Mouse (Mus musculus) midbrain, embryonic 11.5 days (tissue): ENCODE measurements around the gene Crtc3. TPM values are rescaled to one million over a fixed set of nuclear protein-coding genes. Genes with fewer than 3 reads are reported as not detected.

Experiments used
- ATAC-seq: fragments of 200-750 bp; cut with Nextera tagmentation; 2 replicates; pipeline ENCODE4 v1.8.0; 2017; ENCODE audit warnings: moderate TSS enrichment, moderate library complexity; ENCODE audit not compliant: low FRiP score
- DNase-seq: peaks from one replicate; pipeline ENCODE4 v3.0.0; 2015; ENCODE audit warnings: low spot score; ENCODE audit errors: missing footprints
- H3K27ac ChIP-seq: fragments of 300-500 bp; sonication (generic); 2 replicates; pipeline ENCODE4 v1.5.1; 2014; ENCODE audit warnings: low read depth, low read length
- H3K27me3 ChIP-seq: fragments of 300-500 bp; sonication (generic); 2 replicates; pipeline ENCODE4 v1.6.1; 2014; ENCODE audit warnings: mild to moderate bottlenecking, low read length, moderate library complexity, mixed read lengths; ENCODE audit not compliant: control insufficient read depth, insufficient read depth
- H3K36me3 ChIP-seq: fragments of 300-500 bp; sonication (generic); 2 replicates; pipeline ENCODE4 v1.6.1; 2014; ENCODE audit warnings: mild to moderate bottlenecking, low read length, moderate library complexity, mixed read lengths; ENCODE audit not compliant: control insufficient read depth, insufficient read depth
- H3K4me1 ChIP-seq: fragments of 300-500 bp; sonication (generic); 2 replicates; pipeline ENCODE4 v1.6.1; 2014; ENCODE audit warnings: low read length; ENCODE audit not compliant: control insufficient read depth, insufficient read depth
- H3K4me2 ChIP-seq: fragments of 300-500 bp; sonication (generic); 2 replicates; pipeline ENCODE4 v1.6.1; 2014; ENCODE audit warnings: mild to moderate bottlenecking, moderate library complexity
- H3K4me3 ChIP-seq: fragments of 300-500 bp; sonication (generic); 2 replicates; pipeline ENCODE4 v1.5.1; 2014; ENCODE audit warnings: low read depth, low read length
- H3K9ac ChIP-seq: fragments of 300-500 bp; sonication (generic); 2 replicates; pipeline ENCODE4 v1.6.1; 2014; ENCODE audit warnings: low read length
- H3K9me3 ChIP-seq: fragments of 300-500 bp; sonication (generic); 2 replicates; pipeline ENCODE4 v1.6.1; 2016; ENCODE audit warnings: low read length; ENCODE audit not compliant: control insufficient read depth
- WGBS: fragments of 180-500 bp; shearing (Covaris S2); extraction: QIAGEN DNeasy Blood & Tissue Kit; methylation state at CpG from one replicate; pipeline ENCODE4 v1.1.7; 2014; 5-methylcytosine and 5-hydroxymethylcytosine counted together
- polyA plus RNA-seq: library from polyadenylated mRNA; unstranded; fragments of >200 nt; fragmentation: Nextera tagmentation; extraction: Ambion mirVana; gene quantifications from 2 replicates; pipeline ENCODE4 v1.2.1, GENCODE M21; 2014

The Crtc3 gene
- polyA plus RNA-seq, 1 experiment from 2014 or later, result 7.9 TPM

DNA sequence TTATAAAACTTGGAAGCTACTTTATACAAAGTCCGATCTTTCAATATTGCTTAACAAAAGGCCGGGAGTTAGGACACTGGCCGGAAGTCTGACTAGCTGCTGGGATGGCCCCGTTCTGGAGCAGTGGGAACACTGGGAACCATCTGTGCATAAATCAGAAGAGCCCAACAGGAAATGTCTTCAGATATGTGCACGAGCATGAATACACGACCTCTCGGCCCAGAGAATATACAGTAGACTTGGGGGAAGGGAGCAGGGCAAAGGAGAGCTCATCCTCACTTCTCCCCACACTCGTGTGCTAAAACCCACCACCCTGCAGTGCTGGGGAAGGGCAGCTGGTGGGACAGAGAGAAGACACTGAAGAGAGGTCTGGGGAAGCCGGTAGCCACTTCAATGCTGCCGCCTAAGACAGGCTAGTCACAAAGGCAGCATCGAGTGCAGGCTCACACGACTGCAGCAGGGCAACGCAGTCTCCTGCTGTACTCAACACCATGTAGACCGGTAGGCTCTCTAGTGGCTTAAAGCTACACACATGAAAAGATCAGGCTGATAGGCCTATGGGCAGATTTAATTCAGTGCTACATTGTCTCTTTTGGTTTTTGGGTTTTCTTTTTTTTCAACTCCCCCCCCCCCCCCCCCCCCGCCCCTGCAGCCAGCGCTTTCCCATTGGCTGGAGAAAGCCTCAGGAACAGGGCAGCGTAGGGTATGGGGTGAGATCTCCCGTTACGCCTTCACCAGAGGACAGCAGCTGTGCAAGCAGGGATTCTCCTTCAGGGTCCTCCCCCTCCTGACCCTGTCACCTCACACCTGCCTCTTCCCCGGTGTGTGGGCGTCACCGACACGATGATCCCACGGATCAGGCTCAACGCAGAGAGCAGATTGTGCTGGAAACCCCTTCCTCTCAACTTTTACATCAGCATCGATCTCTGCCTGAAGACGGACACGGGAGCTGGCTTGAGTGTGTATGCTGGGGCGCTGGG lies 101.7 kb downstream of the Crtc3 start:
- H3K4me3 ChIP-seq, result no peak overlapping the region
- peak overlapping the region; percentile 44 for H3K27ac ChIP-seq
- no peaks in the 10 kb centered on the region for H3K27me3 ChIP-seq
- H3K36me3 ChIP-seq, result no peaks in the 10 kb centered on the region
- peak; percentile 93 for DNase-seq
- no peaks in the 10 kb centered on the region for H3K9me3 ChIP-seq
- H3K4me2 ChIP-seq, result peak overlapping the region; percentile 31
- peaks cover 11% of the 10 kb centered on the region for H3K4me1 ChIP-seq
- peak; percentile 75 for ATAC-seq
- WGBS, result 36% methylated on average over 28 of the region's 29 CpGs
- H3K9ac ChIP-seq, result peak overlapping the region; percentile 33

DNA sequence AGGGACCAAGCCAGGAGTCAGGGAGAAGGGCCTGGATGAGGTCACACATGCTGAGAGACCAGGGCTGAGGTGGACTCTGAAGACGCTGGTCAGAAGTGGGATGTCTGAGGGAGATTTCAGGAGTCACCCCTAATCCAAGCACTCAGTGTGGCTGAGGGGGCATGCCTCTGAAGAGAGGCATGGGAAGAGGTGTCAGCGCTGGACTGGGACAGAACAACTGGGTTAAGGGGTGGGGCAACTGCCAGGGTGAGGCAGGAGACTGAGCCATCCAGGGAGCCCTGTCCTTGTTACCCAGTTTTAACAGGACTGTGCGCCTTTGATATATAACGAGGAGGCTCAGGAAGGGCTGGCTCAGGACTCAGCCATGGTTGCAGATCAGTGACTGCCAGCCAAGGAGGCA lies 102.5 kb downstream of the Crtc3 start:
- 59% methylated on average over 4 of the region's 4 CpGs for WGBS
- Histone ChIP-seq H3K4me1 (peaks cover 11% of the 10 kb centered on the region), H3K9me3 (no peaks in the 10 kb centered on the region), H3K4me2 (no peak overlapping the region), H3K36me3 (no peaks in the 10 kb centered on the region), H3K4me3 (no peak overlapping the region), H3K27me3 (no peaks in the 10 kb centered on the region), H3K27ac (no peak overlapping the region), H3K9ac (no peak overlapping the region)
- ATAC-seq (no peak), DNase-seq (no peak)

DNA sequence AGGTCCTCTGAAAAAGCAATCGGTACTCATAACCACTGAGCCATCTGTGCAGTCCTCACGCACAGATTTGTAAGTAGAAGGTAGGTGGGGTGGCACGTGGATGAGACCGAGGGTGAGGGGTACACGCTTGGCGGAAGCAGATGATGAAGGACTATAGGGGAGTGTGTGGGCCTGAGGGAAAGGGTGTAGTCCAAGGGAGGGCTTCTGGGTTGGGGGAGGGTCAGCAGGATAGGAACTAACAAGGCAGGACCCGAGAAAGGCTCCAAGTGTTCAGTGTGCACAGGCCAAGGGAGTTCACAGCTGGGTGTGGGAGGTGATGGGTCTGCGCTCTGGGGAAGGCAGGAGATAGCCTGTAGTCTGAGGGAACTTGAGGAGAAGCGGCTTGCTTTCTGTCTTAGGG lies 103.3 kb downstream of the Crtc3 start:
- 88% methylated on average over 9 of the region's 9 CpGs for WGBS
- no peaks in the 10 kb centered on the region for H3K27me3 ChIP-seq
- H3K4me1 ChIP-seq, result peaks cover 11% of the 10 kb centered on the region
- H3K9me3 ChIP-seq, result no peaks in the 10 kb centered on the region
- H3K9ac ChIP-seq, result no peak overlapping the region
- no peak for DNase-seq
- H3K4me3 ChIP-seq, result no peak overlapping the region
- H3K27ac ChIP-seq, result no peak overlapping the region
- no peak overlapping the region for H3K4me2 ChIP-seq
- ATAC-seq, result no peak
- no peaks in the 10 kb centered on the region for H3K36me3 ChIP-seq

DNA sequence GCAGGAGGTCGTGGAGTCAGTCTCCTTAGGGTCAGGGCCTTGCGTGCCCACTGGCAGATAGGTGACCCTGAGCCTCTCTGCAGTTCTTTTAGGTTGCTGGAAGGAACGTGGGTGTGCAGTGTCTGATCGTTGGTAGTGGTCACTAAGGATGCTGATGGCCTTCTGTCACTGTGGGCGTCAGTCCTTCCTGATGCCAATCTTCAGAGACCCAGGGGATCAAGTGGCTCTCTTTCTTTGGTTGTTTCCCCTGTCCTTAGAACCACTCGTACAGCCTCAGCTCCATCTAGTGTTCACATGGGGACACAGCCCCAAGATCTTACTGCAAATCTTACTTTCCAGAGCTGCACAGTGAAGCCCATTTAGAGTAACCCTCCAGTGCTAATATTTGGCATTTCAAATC lies 104.7 kb downstream of the Crtc3 start:
- Histone ChIP-seq H3K27ac (no peak overlapping the region), H3K9ac (no peak overlapping the region), H3K9me3 (no peaks in the 10 kb centered on the region), H3K4me3 (no peak overlapping the region), H3K36me3 (no peaks in the 10 kb centered on the region), H3K27me3 (no peaks in the 10 kb centered on the region), H3K4me2 (no peak overlapping the region), H3K4me1 (peaks cover 11% of the 10 kb centered on the region)
- ATAC-seq, result peak; percentile 45; the same call in 1 of the 2 replicates
- 45% methylated on average over 6 of the region's 6 CpGs for WGBS
- peak; percentile 89 for DNase-seq

DNA sequence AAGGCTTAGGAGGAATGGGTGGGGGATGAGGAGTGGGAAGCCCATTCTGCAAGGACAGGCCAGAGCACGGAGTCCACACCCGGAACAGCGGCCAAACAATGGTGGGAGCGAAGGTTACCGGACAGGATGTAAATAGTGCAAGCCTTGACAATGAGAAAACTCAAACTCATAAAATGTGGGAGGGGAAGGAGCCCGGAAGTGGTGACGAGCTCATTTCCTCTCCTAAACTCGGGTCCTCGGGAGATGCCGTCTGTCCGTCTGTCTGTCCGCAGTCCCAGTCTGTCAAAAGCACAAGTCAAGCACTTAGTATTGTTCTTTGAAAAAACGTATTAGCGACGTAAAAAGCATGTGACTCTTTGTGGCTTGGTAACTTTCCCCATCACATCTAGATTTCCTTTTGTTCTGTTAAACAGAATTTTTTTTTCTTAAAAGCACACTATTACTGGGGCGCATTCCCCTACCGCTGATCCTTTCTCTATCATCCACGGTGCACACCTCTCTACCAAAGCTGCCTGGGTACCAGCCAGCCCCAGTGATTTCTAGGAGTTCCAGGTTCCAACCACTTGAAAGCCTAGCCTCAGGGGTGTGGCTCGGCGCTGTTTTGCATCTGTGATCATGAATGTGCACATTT lies 105.7 kb downstream of the Crtc3 start:
- Histone ChIP-seq H3K27ac (no peak overlapping the region), H3K9me3 (no peaks in the 10 kb centered on the region), H3K4me3 (no peak overlapping the region), H3K4me2 (no peak overlapping the region), H3K36me3 (no peaks in the 10 kb centered on the region), H3K4me1 (peaks cover 11% of the 10 kb centered on the region), H3K9ac (no peak overlapping the region), H3K27me3 (no peaks in the 10 kb centered on the region)
- DNase-seq (no peak), ATAC-seq (no peak)
- WGBS, result 78% methylated on average over 20 of the region's 20 CpGs

DNA sequence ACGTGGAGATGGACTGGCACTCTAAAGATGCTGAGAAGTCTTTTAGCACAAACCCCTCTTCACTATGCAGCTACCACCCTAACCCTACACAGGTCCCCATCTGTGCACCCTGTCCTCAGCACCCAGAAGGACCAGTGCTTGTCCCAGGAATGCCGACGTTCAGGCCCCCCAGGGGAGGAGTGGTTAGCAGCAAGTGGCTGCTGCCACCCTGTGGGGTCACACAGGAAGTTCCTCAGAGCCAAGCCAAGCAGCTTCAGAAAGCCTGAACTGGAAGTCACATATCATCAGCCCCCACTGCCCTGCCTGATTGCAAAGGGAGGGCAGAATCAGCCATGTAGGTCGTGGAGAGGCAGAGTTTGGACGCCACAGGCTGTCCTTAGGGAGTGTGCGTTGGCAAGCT lies 108.3 kb downstream of the Crtc3 start:
- Histone ChIP-seq H3K27ac (no peak overlapping the region), H3K4me2 (no peak overlapping the region), H3K4me1 (no peaks in the 10 kb centered on the region), H3K9ac (no peak overlapping the region), H3K27me3 (no peaks in the 10 kb centered on the region), H3K36me3 (no peaks in the 10 kb centered on the region), H3K9me3 (no peaks in the 10 kb centered on the region), H3K4me3 (no peak overlapping the region)
- WGBS, result 35% methylated on average over 6 of the region's 6 CpGs
- DNase-seq (no peak), ATAC-seq (no peak)

DNA sequence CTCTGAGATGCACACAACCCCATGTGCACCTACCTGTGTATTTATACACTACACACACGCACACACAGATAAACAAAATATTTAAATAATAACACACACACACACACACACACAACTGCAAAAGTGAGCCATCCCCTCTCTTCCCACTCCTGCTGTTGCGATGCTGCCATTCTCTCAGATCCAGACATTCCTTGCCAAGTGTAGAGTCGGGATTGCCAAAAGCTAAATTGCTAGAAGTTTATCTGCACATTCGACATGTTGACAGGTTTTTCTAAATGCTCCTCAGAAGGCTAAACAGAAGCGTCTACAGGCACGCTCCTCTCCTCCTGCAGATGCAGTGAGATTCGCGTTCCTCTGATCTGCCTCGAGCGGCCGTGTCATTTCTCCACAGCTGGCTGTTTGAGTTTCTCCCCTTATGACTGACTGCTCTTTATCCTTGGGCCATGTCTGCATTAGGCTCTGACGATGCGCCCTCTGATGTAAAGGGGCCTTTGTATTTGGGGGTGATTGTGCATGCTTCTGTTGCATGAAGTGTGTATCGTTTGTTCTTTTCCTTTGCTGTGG lies 111.2 kb downstream of the Crtc3 start:
- no peak overlapping the region for H3K4me2 ChIP-seq
- H3K9me3 ChIP-seq, result no peaks in the 10 kb centered on the region
- 78% methylated on average over 14 of the region's 14 CpGs for WGBS
- no peak for DNase-seq
- no peak overlapping the region for H3K27ac ChIP-seq
- H3K36me3 ChIP-seq, result no peaks in the 10 kb centered on the region
- H3K4me1 ChIP-seq, result no peaks in the 10 kb centered on the region
- H3K4me3 ChIP-seq, result no peak overlapping the region
- H3K27me3 ChIP-seq, result no peaks in the 10 kb centered on the region
- H3K9ac ChIP-seq, result no peak overlapping the region
- no peak for ATAC-seq

DNA sequence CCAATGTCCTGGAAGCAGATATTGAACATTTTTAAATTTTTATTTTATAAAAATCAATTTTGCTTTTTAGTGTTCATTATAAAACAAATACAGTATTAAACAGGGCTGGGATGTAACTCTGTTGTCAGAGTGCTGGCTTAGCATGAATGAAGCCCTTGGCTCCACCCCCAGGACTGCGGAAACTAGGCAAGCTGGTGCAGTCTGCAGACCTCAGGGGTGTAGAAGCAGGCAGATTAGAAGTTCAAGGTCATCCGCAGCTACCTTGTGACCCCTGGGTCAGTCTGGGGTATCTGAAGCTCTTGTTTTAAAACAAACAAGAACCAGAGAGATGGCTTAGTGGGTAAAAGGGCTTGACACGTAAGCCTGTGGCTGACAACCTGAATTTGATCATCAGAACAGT lies 112.1 kb downstream of the Crtc3 start:
- Histone ChIP-seq H3K9me3 (no peaks in the 10 kb centered on the region), H3K36me3 (no peaks in the 10 kb centered on the region), H3K4me1 (no peaks in the 10 kb centered on the region), H3K4me3 (no peak overlapping the region), H3K4me2 (no peak overlapping the region), H3K9ac (no peak overlapping the region), H3K27ac (no peak overlapping the region), H3K27me3 (no peaks in the 10 kb centered on the region)
- DNase-seq, result no peak
- 57% methylated on average over 3 of the region's 3 CpGs for WGBS
- ATAC-seq, result no peak

DNA sequence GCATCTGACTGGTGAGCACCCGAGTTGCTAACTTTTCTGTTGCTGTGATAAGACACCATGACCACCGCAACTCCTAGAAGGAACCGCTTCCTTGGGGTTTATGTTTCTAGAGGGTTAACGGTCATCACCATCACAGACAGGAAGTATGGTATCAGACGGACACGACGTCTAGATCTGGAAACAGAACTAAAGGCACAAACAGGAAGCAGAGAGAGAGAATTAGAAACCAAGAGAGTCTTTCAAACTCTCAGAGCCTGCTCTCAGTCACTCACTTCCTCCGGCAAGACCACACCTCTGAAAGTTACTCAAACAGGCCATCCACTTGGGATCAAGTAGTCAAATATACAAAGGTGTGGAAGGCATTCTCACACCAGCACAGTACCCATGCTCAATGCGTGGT lies 112.9 kb downstream of the Crtc3 start:
- no peak overlapping the region for H3K9ac ChIP-seq
- no peak overlapping the region for H3K4me3 ChIP-seq
- ATAC-seq (no peak), DNase-seq (no peak)
- no peak overlapping the region for H3K27ac ChIP-seq
- WGBS, result 85% methylated on average over 9 of the region's 9 CpGs
- H3K4me2 ChIP-seq, result no peak overlapping the region
- no peaks in the 10 kb centered on the region for H3K4me1 ChIP-seq
- H3K9me3 ChIP-seq, result no peaks in the 10 kb centered on the region
- H3K27me3 ChIP-seq, result no peaks in the 10 kb centered on the region
- H3K36me3 ChIP-seq, result no peaks in the 10 kb centered on the region
